Mouse (Mus musculus): ENCODE measurements around the gene Sema6d. TPM values are rescaled to one million over a fixed set of nuclear protein-coding genes. Genes with fewer than 3 reads are reported as not detected.

Gene Sema6d
- polyA plus RNA-seq, 1 experiment = 3.1 TPM

DNA sequence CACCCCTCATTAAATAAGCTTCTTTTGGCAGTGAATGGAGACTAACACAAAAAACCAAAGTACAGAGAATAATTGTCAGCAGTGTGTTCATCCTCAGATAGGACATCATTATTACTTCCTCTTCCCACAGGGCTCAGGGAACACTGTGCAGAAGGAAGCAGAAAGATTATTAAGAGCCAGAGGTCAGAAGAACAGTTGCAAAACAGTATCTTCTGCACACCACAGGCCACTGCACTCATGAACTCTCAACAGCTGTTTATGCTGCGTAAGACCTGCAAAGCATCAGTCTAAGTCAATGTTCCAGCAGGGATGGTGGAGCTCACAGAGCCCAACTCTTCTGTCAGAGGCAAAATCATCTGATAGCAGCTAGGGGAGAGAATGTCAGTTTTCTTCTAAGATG lies 600.6 kb downstream of the Sema6d start:
- Histone ChIP-seq H3K27me3 (ENCODE audit: control insufficient read depth, insufficient read depth, insufficient read length) (no peaks in the 10 kb centered on the region), H3ac (ENCODE audit: control insufficient read depth, insufficient read length, low read depth) (no peak overlapping the region), H3K79me3 (ENCODE audit: low read depth) (no peaks in the 10 kb centered on the region), H3K4me3 (ENCODE audit: insufficient read depth, poor library complexity, severe bottlenecking) (no peak overlapping the region), H3K79me2 (ENCODE audit: control insufficient read depth, insufficient read depth) (no peaks in the 10 kb centered on the region), H3K36me3 (ENCODE audit: control insufficient read depth, insufficient read depth) (no peaks in the 10 kb centered on the region)
- TF ChIP-seq MYOD1 (IDR thresholded peaks at IDR 0.05; ENCODE audit: control insufficient read depth, insufficient read length, low read depth) (no peak), USF1 (IDR thresholded peaks at IDR 0.05; ENCODE audit: low read depth) (no peak), MAX (IDR thresholded peaks at IDR 0.05) (no peak)

GRCm38 (mm10) chr2:124702621-124703020 lies 612.9 kb downstream of the Sema6d start:
- Histone ChIP-seq H3K36me3 (ENCODE audit: control insufficient read depth, insufficient read depth) (no peaks in the 10 kb centered on the region), H3K27me3 (ENCODE audit: control insufficient read depth, insufficient read depth, insufficient read length) (no peaks in the 10 kb centered on the region), H3K4me3 (ENCODE audit: insufficient read depth, poor library complexity, severe bottlenecking) (no peak overlapping the region), H3ac (ENCODE audit: control insufficient read depth, insufficient read length, low read depth) (no peak overlapping the region), H3K79me2 (ENCODE audit: control insufficient read depth, insufficient read depth) (no peaks in the 10 kb centered on the region), H3K79me3 (ENCODE audit: low read depth) (no peaks in the 10 kb centered on the region)
- TF ChIP-seq FOSL1 (IDR thresholded peaks at IDR 0.05; ENCODE audit: insufficient read depth, low read length, poor library complexity, severe bottlenecking) (no peak), MYOG (IDR thresholded peaks at IDR 0.05; ENCODE audit: control insufficient read depth, extremely low read depth, insufficient read length) (no peak), CTCF (IDR thresholded peaks at IDR 0.05; ENCODE audit: control insufficient read depth, insufficient read depth, insufficient read length) (no peak), MYOD1 (IDR thresholded peaks at IDR 0.05; ENCODE audit: control insufficient read depth, insufficient read length, low read depth) (no peak), MAX (IDR thresholded peaks at IDR 0.05) (no peak), CEBPB (IDR thresholded peaks at IDR 0.05; ENCODE audit: low read depth) (no peak), USF1 (IDR thresholded peaks at IDR 0.05; ENCODE audit: low read depth) (no peak)

DNA sequence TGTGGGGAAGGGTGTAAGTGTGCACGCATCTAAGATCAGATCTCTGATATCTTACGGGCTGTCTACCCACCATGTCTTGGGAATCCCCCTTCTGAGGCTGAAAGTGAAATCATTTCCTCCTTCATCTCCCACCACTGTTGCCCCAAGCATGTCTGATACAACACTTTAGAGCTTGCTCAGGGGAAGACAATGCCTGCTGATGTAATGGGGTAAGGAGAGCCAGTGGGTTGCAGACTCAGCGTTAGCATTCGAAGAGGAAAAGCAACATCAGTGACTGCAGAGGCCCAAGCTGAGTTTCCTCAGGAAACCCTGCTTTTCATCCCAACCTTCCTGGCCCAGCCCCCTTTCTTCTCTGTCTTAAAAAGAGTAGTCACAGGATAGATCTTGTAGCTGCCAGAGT lies 615.2 kb downstream of the Sema6d start:
- H3K36me3 ChIP-seq (ENCODE audit: control insufficient read depth, insufficient read depth) = no peaks in the 10 kb centered on the region
- H3K79me3 ChIP-seq (ENCODE audit: low read depth) = no peaks in the 10 kb centered on the region

DNA sequence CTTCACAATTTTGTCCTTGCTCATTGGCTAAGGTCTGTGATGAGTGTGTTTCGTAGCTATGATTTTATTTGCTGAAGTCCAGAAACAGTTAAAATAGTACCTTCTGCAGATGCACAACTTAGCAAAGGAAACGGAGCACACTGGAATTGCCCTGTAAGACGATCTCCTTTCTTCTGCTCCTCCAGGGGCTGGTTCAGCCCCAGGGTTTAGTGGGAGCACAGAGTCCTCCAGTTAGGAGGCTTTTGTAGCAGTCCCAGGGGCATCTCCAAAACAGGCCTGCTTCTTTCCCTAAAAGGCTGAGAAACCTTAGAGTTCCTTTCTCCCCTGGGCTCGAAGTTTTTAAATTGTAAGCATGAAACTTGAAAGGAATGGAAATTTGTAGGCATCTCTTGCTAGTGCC lies 616.0 kb downstream of the Sema6d start:
- H3K79me3 ChIP-seq (ENCODE audit: low read depth) = no peaks in the 10 kb centered on the region
- no peak overlapping the region for H3K4me3 ChIP-seq (ENCODE audit: insufficient read depth, poor library complexity, severe bottlenecking)
- H3ac ChIP-seq (ENCODE audit: control insufficient read depth, insufficient read length, low read depth) = no peak overlapping the region
- no peaks in the 10 kb centered on the region for H3K79me2 ChIP-seq (ENCODE audit: control insufficient read depth, insufficient read depth)
- H3K36me3 ChIP-seq (ENCODE audit: control insufficient read depth, insufficient read depth) = no peaks in the 10 kb centered on the region
- H3K27me3 ChIP-seq (ENCODE audit: control insufficient read depth, insufficient read depth, insufficient read length) = no peaks in the 10 kb centered on the region
- TF ChIP-seq MYOD1 (IDR thresholded peaks at IDR 0.05; ENCODE audit: control insufficient read depth, insufficient read length, low read depth) (no peak), MAX (IDR thresholded peaks at IDR 0.05) (no peak), FOSL1 (IDR thresholded peaks at IDR 0.05; ENCODE audit: insufficient read depth, low read length, poor library complexity, severe bottlenecking) (no peak), CTCF (IDR thresholded peaks at IDR 0.05; ENCODE audit: control insufficient read depth, insufficient read depth, insufficient read length) (no peak), MYOG (IDR thresholded peaks at IDR 0.05; ENCODE audit: control insufficient read depth, extremely low read depth, insufficient read length) (no peak), USF1 (IDR thresholded peaks at IDR 0.05; ENCODE audit: low read depth) (no peak), CEBPB (IDR thresholded peaks at IDR 0.05; ENCODE audit: low read depth) (no peak)

More for the DNA sequence above, 615.2 kb downstream of the Sema6d start:
- TF ChIP-seq CEBPB (IDR thresholded peaks at IDR 0.05; ENCODE audit: low read depth) = no peak
- TF ChIP-seq CTCF (IDR thresholded peaks at IDR 0.05; ENCODE audit: control insufficient read depth, insufficient read depth, insufficient read length) = no peak
- H3K27me3 ChIP-seq (ENCODE audit: control insufficient read depth, insufficient read depth, insufficient read length) = no peaks in the 10 kb centered on the region
- H3K79me2 ChIP-seq (ENCODE audit: control insufficient read depth, insufficient read depth) = no peaks in the 10 kb centered on the region
- H3ac ChIP-seq (ENCODE audit: control insufficient read depth, insufficient read length, low read depth) = no peak overlapping the region
- H3K4me3 ChIP-seq (ENCODE audit: insufficient read depth, poor library complexity, severe bottlenecking) = no peak overlapping the region

GRCm38 (mm10) chr2:124706896-124707295 lies 617.1 kb downstream of the Sema6d start:
- H3K79me3 ChIP-seq (ENCODE audit: low read depth) = no peaks in the 10 kb centered on the region
- TF ChIP-seq CTCF (IDR thresholded peaks at IDR 0.05; ENCODE audit: control insufficient read depth, insufficient read depth, insufficient read length) (no peak), MAX (IDR thresholded peaks at IDR 0.05) (no peak), CEBPB (IDR thresholded peaks at IDR 0.05; ENCODE audit: low read depth) (no peak), FOSL1 (IDR thresholded peaks at IDR 0.05; ENCODE audit: insufficient read depth, low read length, poor library complexity, severe bottlenecking) (no peak), MYOD1 (IDR thresholded peaks at IDR 0.05; ENCODE audit: control insufficient read depth, insufficient read length, low read depth) (no peak), USF1 (IDR thresholded peaks at IDR 0.05; ENCODE audit: low read depth) (no peak), MYOG (IDR thresholded peaks at IDR 0.05; ENCODE audit: control insufficient read depth, extremely low read depth, insufficient read length) (no peak)
- no peak overlapping the region for H3K4me3 ChIP-seq (ENCODE audit: insufficient read depth, poor library complexity, severe bottlenecking)
- H3K27me3 ChIP-seq (ENCODE audit: control insufficient read depth, insufficient read depth, insufficient read length) = no peaks in the 10 kb centered on the region
- no peaks in the 10 kb centered on the region for H3K79me2 ChIP-seq (ENCODE audit: control insufficient read depth, insufficient read depth)
- no peak overlapping the region for H3ac ChIP-seq (ENCODE audit: control insufficient read depth, insufficient read length, low read depth)
- no peaks in the 10 kb centered on the region for H3K36me3 ChIP-seq (ENCODE audit: control insufficient read depth, insufficient read depth)

All from C2C12 (cell line).